Mouse (Mus musculus) megakaryocyte, embryonic 14.5 days (primary cell): Measurements from ENCODE around the gene Dab2.

Source experiments
- FLI1 ChIP-seq: IDR thresholded peaks from 2 replicates; pipeline ENCODE4 v1.6.1; 2012; ENCODE audit warnings: low read length, inconsistent platforms, mixed read lengths
- GATA1 ChIP-seq: IDR thresholded peaks from 3 replicates; pipeline ENCODE4 v1.6.1; 2012; ENCODE audit warnings: mixed read lengths, low read length, inconsistent platforms, borderline replicate concordance

GRCm38 (mm10) chr15:6444452-6444851 lies 144.9 kb downstream of the Dab2 start:
- TF ChIP-seq FLI1 = no peak
- TF ChIP-seq GATA1 = no peak
